Mouse (Mus musculus): ENCODE measurements around the gene Tmub1.
A peak's percentile ranks its signal among the peaks of the same experiment; 100 is the strongest.

Gene Tmub1

DNA sequence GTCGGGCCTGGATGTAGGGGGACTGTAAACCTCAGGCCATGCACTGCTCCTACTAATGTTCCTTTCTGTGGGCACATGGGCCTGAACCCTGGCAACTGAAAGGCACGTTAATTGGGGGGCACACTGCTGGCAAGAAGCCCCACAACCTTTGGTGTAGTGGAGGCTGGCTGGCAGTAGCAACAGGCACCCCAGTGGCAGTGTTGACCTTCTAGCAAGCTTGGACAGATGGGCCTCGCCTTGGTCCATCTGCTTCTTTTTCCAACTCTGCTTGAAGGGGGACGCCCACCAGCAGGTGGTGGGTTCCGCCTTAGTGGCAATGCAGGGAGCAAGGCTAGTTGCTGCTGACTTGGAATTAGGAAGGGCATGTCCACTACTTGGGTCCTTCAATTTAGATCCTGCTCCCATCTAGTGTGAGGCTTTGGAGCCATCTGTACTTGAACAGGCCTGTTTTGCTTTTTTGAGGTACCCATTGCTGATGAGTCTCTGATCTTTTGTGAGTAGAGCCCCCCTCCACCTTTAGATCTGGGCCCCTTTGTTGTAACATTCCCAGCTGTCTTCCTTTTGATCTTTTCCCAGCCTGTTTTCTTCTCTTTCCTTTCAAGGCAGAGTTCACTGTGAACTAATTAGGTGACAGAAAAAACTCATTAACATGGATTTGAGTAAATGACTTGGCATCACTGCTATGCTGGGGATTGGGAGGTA lies 5.8 kb upstream of the Tmub1 start:
- DNase-seq: no peak

DNA sequence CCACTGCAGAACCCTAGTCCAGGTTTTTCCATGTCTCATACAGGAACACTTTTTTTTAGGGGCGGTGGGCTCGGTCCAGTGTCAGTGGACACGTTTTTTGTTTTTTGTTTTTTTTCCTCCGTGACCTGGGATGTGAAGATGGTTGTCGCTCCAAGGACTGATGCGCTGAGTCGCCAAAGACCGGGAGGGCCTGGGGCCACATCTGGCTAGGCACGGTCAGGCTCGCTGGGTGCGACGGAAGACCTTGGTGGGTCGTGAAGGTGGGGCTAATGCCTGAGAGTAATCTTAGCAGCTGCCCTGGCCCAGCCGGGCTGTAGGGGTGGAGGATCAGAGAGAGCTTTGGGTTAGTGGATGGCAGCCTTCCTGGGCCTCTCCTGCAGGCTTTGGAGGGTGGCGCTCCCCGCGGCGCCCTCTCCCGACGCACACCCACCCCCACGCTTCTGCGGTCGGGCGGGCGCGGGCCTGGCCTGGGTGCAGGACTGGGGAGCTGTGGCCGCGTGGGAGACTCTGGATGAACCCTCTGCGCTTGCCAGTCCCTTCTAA lies 5.1 kb upstream of the Tmub1 start:
- DNase-seq: peak; percentile 39

DNA sequence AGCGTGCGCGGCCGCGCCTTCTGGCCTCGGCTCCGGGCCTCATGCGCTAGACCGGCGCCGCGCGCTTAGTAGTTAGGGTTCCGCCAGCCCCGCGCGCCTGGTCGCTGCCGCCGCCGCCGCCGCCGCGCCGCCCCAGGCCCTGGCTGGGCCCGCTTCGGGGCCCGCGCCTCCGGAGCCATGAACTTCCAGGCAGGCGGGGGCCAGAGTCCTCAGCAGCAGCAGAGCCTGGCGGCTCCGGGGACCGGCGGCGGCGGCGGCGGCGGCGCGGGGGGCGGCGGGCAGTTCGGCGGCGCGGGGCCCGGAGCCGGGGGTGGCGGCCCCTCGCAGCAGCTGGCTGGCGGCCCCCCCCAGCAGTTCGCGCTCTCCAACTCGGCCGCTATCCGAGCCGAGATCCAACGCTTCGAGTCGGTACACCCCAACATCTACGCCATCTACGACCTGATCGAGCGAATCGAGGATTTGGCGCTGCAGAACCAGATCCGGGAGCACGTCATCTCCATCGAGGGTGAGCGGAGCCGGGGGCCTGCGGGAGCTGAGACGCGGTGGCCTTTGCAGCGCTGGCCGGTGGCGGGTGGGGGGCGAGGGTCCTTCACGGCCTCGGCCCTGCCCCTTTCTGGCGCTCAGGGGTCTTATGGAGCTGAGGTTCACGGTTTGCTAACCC lies 4.5 kb upstream of the Tmub1 start, which contains the start of gene Agap3:
Agap3 (plus strand) TSS at position 148 of the 661 bp plus-strand sequence.
- peak; percentile 53 for DNase-seq

DNA sequence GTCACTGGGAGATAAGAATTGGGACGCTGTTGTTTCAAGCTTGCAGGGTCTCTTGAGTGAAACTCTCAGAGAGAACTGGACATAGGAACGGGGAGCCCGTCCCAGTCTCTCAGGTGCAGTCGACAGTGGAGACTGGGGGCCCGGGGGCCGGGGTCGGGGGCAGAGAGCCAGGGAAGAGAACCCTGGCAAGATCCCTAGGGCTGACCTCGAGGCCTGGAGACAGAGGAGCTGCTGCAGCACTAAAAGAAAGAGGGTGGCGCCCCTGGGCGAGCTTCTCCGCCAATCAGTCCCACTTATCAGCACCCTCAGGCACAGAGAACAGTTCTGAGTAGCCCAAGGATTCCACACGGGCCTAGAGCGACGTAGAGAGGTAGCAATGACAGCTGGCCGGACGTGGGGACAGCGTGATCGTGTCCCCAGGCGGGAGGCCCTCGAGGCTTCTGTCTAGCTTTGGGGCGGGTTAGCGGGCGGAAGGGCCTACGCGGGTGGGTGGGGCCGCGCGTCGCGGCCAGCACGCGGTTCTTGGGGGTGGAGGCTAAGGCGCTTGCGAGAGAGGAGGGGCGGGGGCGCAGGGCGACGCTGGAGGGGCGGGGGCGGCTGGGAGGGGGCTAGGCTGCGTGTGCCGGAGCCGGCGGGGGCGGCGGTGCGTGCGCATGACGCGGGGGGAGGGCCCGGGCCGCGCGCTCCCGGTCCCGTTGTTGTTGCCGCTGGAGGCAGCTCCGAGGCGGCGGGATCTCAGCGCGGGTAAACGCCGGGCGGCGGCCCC lies 3.8 kb upstream of the Tmub1 start:
- peak; percentile 92 for DNase-seq

DNA sequence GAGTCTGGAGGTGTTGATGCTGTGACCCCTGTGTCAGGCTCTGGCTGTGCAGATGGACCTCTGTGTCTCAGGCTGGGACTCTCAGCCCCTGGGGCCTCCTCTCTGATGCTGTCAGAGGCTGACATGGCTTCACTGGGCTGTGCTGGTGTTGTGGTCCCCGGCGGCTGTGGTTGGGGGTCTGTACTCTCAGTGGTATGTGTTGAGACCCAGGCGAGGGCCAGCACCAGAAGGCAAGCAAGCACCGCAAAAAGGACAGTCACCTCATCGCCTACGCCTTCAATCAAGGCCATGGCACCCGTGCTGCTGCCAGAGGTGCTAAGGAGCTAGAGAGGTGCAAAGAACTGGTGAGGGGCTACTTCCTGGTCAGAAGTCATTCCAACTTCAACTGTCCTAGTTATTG lies 1.0 kb downstream of the Tmub1 start:
- no peak for DNase-seq

DNA sequence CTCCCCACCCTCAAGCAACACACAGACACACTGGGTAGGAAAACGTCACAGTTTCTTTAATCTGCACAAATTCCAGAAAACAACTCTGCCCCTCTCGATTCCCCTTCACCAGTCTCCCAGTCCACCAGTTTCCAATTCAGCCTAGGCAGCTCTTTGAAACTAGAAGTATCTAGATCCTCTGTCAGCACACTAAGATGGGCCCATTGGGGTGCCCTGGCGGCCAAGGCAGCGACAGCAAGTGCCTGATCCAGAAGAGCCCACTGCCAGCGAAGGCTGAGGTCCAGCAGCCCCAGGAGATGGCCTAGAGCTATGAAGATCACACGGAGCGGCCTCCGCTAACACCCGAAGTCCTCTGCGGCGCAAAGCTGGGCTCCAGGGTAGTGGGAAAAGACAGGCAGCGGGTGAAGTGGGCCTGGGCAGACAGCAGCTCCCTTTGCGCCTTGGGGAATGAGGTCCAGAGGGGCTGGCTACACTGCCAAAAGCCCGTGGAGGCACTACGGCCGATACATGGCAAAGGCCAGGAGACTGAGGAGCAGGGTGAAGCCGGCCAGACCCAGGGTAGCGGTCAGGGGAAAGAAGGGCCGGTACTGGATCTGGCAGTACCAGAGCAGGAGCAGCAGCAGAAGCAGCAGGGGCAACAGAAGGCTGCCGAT lies 2.1 kb downstream of the Tmub1 start:
- peak; percentile 16 for DNase-seq

DNA sequence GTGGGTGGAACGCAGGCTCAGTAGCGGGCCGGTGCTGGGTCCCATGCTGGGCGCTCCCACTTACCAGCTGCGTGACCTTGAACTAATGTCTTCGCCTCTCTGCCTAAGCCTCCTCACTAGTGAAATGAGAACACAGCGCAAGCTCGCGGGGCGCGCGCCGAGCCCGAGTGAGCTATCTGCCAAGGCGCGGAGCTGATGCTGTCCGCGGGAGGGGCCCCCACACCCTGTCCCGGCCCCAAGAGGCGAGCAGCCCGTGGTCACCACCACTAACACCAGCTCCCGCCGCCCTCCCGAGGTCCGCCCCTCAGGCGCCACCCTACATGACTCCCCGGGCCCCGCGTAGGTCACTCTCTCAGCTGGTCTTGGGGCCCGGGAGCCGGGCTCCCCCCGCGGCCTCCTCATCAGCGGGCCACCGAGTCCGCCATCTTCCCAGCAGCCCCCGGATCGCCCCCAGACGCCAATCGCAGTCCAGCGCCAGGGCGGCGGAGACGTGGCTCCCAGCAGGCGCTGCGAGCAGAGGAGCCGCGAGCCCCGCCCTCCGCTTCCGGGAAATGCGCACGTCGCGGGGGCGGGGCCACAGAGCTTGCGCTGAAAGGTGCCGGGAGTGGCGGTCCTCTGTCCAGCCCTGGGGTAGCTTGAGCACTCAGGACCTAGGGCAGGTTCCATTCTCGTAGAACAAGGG lies 2.8 kb downstream of the Tmub1 start, which contains the start of gene Fastk:
Fastk (minus strand) TSS at position 542 of the 682 bp plus-strand sequence.
- DNase-seq: peak; percentile 95

DNA sequence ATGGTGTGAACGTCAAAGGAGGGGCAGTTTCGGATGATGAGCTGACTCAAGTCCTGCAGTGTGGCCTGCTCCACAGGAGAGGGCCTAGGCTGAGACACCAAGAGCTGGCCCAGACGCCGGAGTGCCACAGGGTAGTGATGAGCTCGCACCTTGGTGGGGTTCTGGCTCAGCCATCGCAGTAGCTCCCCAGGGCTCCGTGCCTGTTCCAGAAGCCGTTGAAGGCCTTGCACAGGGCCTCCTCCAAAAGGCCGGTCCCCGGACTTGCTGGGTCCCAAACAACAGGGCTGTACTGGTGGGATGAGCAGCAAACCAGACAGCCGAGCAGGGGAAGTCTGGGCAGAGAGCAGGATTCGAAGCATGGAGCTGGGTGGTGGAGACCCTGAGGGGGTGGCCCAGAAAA lies 3.7 kb downstream of the Tmub1 start:
- no peak for DNase-seq

DNA sequence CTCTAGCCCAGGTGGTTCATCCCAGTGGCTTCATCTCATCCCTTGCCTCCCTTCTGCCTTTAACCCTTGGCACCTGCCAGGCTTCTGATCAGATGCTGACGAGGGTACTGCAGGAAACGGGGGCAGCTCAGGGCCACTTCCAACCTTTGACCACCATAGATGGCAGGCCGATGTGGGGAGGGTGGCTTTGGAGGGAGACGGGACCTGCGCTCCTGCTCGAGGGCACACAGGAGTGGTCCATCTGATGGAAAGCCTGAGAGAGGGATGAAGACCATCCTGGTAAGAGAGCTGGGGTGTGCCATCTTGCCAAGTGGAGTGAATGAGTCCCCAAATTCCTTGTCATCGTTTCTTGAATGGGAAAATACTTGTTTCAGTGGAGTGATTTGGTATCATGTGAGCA lies 4.5 kb downstream of the Tmub1 start:
- DNase-seq: no peak

DNA sequence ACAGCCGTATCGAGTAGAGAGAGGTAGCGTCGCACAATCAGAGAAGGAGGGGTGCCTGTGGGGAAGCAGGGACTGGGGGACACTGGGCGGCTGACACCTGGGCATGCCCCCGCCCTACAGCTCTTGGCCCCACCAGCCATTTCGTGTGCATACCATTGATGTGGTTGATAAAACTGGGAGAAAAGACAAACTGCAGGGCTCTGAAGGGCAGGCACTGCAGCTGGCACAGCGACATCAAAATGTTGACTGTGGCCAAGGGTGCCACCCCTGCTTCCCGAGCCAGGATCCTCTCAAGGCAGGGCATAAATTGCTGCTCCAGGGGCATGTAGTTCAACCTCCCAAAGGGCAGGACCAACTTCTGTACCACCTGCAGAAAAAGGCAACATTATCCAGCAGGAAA lies 5.6 kb downstream of the Tmub1 start:
- no peak for DNase-seq

DNA sequence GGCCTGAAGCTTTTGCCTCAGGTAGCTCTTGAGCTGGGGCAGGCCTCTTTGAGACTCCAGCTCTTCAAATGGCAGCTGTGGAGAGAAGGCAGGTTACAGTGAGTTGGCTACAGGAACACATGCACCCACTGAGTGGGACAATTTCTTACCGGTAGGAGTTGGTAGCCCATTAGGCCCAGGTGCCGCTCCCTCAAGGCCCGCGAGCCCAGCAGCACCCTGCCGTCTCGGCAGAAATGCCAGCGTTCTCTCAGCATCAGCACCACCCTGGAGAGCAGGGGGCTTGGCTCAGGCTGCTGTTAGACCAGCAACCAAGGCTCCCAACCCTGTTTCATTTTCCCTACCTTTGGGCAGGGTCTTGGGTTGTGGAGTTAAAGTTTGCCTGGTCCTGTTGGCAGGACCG lies 6.5 kb downstream of the Tmub1 start:
- DNase-seq: no peak

DNA sequence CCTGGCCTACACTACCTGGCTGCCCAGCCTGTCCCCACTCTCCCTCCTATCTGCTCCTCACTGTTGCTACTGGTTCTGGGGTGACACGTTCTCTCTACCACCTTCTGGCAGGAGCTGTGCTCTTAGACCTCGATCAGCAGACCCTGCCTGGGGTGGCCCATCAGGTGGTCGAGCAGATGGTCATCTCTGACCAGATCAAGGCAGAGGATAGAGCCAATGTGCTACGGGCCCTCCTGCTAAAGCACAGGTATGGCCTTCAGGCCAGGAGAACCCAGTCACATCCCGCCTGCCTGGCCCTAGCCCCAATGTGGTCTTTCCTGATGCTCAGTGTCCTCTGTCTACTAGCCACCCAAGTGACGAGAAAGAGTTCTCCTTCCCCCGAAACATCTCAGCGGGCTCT lies 13.7 kb downstream of the Tmub1 start:
- DNase-seq: no peak

DNA sequence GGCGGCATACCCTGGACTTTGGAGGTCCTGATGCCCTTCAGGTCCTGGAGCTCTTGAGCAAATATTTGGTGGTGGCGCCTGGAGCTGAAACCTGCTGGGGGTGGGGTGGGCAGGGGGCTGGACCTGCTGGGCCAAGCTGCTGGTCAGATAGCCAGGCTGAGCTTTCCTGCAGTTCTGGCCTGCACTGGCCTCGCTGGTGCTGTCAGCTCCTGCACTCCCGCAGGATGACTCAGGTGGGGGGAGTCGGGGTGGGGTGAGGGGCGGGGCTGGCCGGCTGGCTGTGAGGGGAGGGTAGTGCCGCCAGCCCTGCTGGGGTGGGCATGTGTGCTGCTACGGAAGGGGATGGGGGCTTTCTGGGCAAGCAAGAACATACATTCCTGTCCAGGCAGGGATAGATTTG lies 19.1 kb downstream of the Tmub1 start:
- DNase-seq: no peak

DNA sequence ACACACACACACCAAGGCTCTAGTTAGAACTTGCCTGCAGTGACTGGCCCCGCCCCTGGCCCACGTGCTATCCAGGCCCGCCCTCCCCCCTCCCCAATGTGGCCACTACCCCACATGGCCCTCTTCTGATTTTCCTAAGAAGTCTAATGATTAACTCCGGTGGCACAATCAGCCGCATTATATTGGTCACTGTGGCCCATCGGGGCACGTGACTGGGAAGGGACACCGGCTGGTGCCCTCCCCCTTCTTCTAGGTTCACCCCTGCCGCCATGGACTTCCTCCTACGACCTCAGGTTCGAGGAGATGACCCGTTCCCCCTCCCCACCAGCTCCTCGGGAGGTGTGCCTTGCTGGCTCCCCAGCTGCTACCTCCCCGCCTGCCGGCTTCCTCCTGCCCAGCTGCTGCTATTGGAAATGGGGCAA lies 19.7 kb downstream of the Tmub1 start:
- peak; percentile 58 for DNase-seq

DNA sequence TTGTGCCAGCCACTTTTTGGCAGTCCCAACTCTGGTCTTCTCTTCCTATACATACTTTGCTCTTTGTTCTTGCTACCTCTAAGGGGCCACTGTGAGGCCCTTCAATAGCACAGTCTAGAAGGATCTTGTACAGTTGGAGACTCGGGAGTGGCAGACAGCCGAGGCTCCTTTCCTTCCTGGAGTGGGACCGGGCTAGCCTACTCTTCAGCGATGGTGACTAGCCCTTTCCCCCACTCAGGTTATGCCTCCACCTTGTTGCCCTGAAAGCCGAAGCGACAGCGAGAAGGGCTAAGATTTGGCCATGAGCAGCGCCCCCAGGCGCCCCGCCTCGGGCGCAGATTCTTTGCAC lies 20.4 kb downstream of the Tmub1 start:
- DNase-seq: no peak

DNA sequence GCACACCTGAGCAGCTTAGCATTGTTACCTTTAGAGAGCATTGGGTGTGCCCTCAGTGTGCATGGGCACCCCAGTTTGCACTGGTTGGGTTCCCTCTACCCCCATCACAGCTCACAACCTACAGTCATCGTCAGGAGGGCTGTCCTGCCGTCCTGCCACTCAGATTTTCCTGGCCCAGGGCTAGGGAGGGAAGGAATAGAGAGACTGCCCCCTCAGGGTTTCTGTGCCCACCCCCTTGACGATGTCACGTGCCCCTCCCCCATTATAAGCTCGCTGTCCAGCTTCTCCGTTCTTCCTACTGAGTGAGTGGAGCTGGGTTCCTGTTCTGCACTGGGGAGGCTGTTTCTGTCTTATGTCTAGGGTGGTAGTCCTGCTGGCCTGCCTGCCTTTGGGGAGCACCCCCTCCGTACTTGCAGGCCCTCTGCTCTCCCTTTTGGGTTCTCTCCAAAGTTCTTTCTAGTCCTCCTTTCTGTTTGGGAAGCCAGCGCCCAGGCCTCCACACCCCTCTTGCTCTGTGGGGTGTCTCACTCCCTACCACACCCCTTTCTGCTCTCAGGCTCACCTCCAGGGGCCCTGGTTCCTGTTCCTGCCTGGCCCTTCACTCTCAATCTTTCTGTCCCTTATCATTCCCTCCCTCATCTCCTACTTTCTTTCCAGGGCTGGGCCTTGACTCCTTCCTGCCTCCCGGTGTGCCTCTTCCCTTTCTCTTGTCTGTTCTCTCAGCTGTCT lies 20.9 kb downstream of the Tmub1 start:
- DNase-seq: peak; percentile 40

DNA sequence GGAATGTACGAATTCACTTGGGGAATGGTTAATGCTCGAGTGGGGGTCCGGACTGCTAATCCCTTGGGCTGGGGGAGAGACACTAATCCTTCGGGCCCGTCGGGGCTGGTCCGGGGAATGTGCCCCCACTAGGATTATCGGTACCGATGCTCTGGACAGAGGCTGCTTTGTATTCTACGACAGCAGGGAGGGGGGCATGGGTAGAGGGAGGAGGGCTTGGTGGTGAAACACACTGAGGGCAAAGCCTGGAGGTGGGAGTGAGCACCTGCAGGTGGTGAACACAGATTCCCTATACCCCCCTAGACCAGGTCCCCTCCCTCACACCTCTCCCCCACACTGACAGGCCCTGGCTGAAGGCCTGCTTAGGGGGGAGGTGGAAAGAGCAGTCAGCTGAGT lies 21.6 kb downstream of the Tmub1 start:
- peak; percentile 49 for DNase-seq

DNA sequence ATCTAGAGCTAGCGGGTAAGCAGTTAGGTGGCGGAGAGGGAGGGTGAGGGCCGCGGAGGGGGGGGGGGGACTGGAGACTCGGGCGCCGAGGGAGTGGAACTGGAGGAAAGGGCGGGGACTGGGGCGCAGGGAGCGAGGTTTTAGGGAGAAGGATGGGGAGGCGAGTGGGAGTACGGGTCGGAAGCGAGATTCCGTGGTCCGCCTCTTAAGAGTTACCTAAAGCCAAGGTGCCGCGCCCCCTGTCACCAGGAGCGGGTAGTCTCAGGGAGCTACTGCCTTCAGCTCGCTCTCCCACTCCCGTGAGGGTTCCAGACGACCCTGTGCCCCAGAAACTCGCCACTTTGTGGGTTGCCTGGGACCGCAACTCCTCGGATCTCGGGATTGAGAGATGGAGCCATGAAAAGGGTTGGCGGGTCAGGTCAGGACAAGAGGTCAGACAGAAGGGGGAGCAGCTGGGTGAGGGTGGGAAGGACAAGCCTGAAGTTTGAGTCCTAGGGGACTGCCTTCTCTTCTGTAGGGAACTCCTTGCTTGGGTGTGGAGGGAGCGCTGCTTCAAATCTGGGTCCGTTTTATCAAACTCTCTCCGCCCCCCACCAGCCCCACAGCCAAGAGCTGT lies 22.1 kb downstream of the Tmub1 start:
- DNase-seq: peak; percentile 64

DNA sequence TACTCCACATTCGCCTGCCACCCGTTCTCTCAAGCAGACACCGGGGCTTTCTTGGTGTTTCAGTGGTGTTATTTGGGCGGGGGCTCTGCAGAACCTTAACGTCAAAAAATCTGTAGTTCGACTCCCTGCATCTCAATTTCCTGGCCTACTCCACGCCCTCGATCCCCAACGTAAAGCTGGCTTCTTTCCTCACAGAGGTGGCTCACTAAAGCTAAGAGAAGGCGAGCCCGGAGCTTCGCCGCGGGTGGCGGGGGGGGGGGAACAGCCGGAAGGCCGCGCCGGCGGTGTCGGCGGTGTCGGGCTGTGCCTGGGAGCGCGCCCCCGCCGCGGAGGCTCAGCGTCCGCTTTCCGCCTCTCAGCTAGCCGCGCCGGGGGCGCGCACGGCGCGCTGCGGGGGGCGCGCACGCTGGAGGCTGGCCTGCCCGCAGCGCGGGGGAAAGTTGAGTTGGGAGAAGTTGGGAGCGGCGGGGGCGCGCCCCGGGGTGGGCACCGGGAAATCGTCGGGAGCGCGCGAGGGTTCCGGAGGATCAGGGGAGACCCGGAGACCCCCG lies 22.7 kb downstream of the Tmub1 start:
- DNase-seq: peak; percentile 92

DNA sequence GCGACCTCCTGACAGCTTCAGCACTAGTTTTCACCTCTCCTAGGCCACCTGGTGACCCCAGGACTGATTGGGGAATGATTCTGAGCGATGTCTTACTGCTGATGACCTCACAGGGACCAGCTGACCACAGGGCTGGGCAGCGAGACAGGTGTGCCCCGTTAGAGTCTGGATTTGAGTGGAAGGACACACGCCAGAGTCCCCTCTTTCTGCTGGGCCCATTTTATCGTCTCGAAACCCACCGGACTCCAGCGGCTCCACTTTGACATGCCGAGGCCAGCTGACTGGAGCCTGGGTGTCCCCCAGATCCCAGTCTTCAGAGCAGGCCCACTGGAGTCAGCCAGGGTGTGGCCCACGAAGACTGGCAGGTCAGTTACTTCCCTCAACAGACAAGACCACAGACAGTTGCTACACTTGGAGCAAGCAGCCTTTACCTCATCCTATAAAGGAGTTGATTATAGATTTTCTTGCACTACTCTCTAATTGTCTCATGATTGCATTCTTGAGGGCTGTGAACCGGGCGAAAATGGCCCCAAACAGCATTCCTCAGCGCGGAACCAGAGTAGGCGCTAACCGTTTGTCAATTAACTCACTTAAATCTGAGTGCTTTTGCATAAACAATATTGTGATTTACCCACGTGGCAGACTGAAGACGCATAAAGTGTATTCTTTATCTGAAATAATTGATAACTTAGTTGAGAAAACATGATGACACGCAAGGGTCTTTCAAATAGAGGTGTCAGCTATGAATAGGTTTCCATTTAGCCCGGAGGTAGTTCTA lies 23.5 kb downstream of the Tmub1 start:
- DNase-seq: no peak
